Mouse (Mus musculus) liver, embryonic 14.5 days (tissue): ENCODE measurements at regions not wholly inside any gene's neighbourhood (a gene's known extent, or its start where the extent isn't known, plus 50 kb on each side); places are given as distances from the start of the nearest gene placed in this dataset.

ENCODE experiments used
- CTCF ChIP-seq: IDR thresholded peaks from 2 replicates; pipeline ENCODE4 v1.5.1; 2016; ENCODE audit warnings: antibody characterized with exemption, low read depth, control low read depth
- EP300 ChIP-seq: IDR thresholded peaks from 2 replicates; pipeline ENCODE4 v1.6.1; 2016; ENCODE audit warnings: antibody characterized with exemption, low read depth

GRCm38 (mm10) chr17:52067721-52068120 lies 234.6 kb upstream of the Satb1 start:
- no peak for TF ChIP-seq CTCF
- TF ChIP-seq EP300, result no peak
